Mouse (Mus musculus) layer of hippocampus, adult 9-10 months (tissue): ENCODE data around the gene Stat5b.

Experiments used
- DNase-seq: peaks from one replicate; pipeline ENCODE4 v3.0.0; 2022; ENCODE audit warnings: low spot score

Gene Stat5b

GRCm38 (mm10) chr11:100850038-100850777 is at the start of gene Stat5b:
TSS of gene Stat5b (minus strand) at chr11:100850724.
- no peak for DNase-seq

GRCm38 (mm10) chr11:100898441-100899199 is 48.1 kb upstream of the Stat5b start:
- DNase-seq: no peak

- peak; percentile 46 for DNase-seq
These were observed 47.0 kb upstream of the Stat5b start for GRCm38 (mm10) chr11:100897294-100898231.

GRCm38 (mm10) chr11:100896078-100896477 is 45.6 kb upstream of the Stat5b start:
- no peak for DNase-seq

- DNase-seq: no peak
These were observed 43.8 kb upstream of the Stat5b start for GRCm38 (mm10) chr11:100894146-100894918.

GRCm38 (mm10) chr11:100893482-100893881 is 43.0 kb upstream of the Stat5b start:
- DNase-seq: peak; percentile 82

- no peak for DNase-seq
These were observed 41.9 kb upstream of the Stat5b start for GRCm38 (mm10) chr11:100892435-100892834.

- no peak for DNase-seq
These were observed 41.0 kb upstream of the Stat5b start for GRCm38 (mm10) chr11:100891256-100892123.

GRCm38 (mm10) chr11:100890481-100890880 is 40.0 kb upstream of the Stat5b start:
- no peak for DNase-seq

- DNase-seq: no peak
These were observed 37.9 kb upstream of the Stat5b start for GRCm38 (mm10) chr11:100888348-100888820.

GRCm38 (mm10) chr11:100887764-100888163 is 37.2 kb upstream of the Stat5b start:
- DNase-seq: no peak

GRCm38 (mm10) chr11:100887236-100887635 is 36.7 kb upstream of the Stat5b start:
- no peak for DNase-seq

- no peak for DNase-seq
These were observed 35.7 kb upstream of the Stat5b start for GRCm38 (mm10) chr11:100886188-100886740.

GRCm38 (mm10) chr11:100885472-100885871 is 34.9 kb upstream of the Stat5b start:
- no peak for DNase-seq

GRCm38 (mm10) chr11:100883640-100884039 is 33.1 kb upstream of the Stat5b start:
- no peak for DNase-seq

GRCm38 (mm10) chr11:100879321-100880078 is 29.0 kb upstream of the Stat5b start:
- DNase-seq: no peak

GRCm38 (mm10) chr11:100875761-100876160 is 25.2 kb upstream of the Stat5b start:
- DNase-seq: no peak

- no peak for DNase-seq
These were observed 20.4 kb upstream of the Stat5b start for GRCm38 (mm10) chr11:100870968-100871350.

- peak; percentile 55 for DNase-seq
These were observed 19.9 kb upstream of the Stat5b start for GRCm38 (mm10) chr11:100870256-100870967.
